Mouse (Mus musculus) midbrain, embryonic 16.5 days (tissue): Measurements from ENCODE around the gene Defb41. TPM values are rescaled to one million over a fixed set of nuclear protein-coding genes. Genes with fewer than 3 reads are reported as not detected.

Experiments used
- ATAC-seq: fragments of 200-750 bp; cut with Nextera tagmentation; 2 replicates; pipeline ENCODE4 v1.8.0; 2017; ENCODE audit warnings: moderate TSS enrichment
- H3K27ac ChIP-seq: fragments of 300-500 bp; sonication (generic); 2 replicates; pipeline ENCODE4 v1.5.1; 2014; ENCODE audit warnings: mild to moderate bottlenecking, low read length, mixed read lengths
- H3K27me3 ChIP-seq: fragments of 300-500 bp; sonication (generic); 2 replicates; pipeline ENCODE4 v1.6.1; 2014; ENCODE audit warnings: low read depth, low read length, mixed read lengths; ENCODE audit not compliant: control insufficient read depth, insufficient read depth
- H3K36me3 ChIP-seq: fragments of 300-500 bp; sonication (generic); 2 replicates; pipeline ENCODE4 v1.6.1; 2014; ENCODE audit warnings: mild to moderate bottlenecking, low read length, moderate library complexity, mixed read lengths; ENCODE audit not compliant: control insufficient read depth, insufficient read depth
- H3K4me1 ChIP-seq: fragments of 300-500 bp; sonication (generic); 2 replicates; pipeline ENCODE4 v1.6.1; 2014; ENCODE audit warnings: mild to moderate bottlenecking, low read length, mixed read lengths; ENCODE audit not compliant: control insufficient read depth, insufficient read depth
- H3K4me2 ChIP-seq: fragments of 300-500 bp; sonication (generic); 2 replicates; pipeline ENCODE4 v1.6.1; 2014; ENCODE audit warnings: mild to moderate bottlenecking, low read length, mixed read lengths
- H3K4me3 ChIP-seq: fragments of 300-500 bp; sonication (generic); 2 replicates; pipeline ENCODE4 v1.5.1; 2014; ENCODE audit warnings: low read depth, mild to moderate bottlenecking, low read length, moderate library complexity, mixed read lengths
- H3K9ac ChIP-seq: fragments of 300-500 bp; sonication (generic); 2 replicates; pipeline ENCODE4 v1.6.1; 2014; ENCODE audit warnings: low read depth, low read length, mixed read lengths
- H3K9me3 ChIP-seq: fragments of 300-500 bp; sonication (generic); replicated peaks from 2 replicates; pipeline ENCODE4 v1.6.1; 2014; ENCODE audit warnings: mild to moderate bottlenecking, low read length, mixed read lengths; ENCODE audit not compliant: control insufficient read depth, poor library complexity, severe bottlenecking
- WGBS: fragments of 180-500 bp; shearing (Covaris S2); extraction: QIAGEN DNeasy Blood & Tissue Kit; methylation state at CpG from one replicate; pipeline ENCODE4 v1.1.7; 2014; 5-methylcytosine and 5-hydroxymethylcytosine counted together
- polyA plus RNA-seq: library from polyadenylated mRNA; unstranded; fragments of >200 nt; fragmentation: Nextera tagmentation; extraction: Ambion mirVana; gene quantifications from 2 replicates; pipeline ENCODE4 v1.2.1, GENCODE M21; 2015

Defb41 gene
- polyA plus RNA-seq, 1 experiment from 2014 or later, result not detected

- no peaks in the 10 kb centered on the region for H3K27me3 ChIP-seq
- no peak within 1 kb of the TSS for H3K27ac ChIP-seq
- no peaks in the 10 kb centered on the region for H3K9me3 ChIP-seq
- WGBS, result 81% methylated on average over 1 of the region's 1 CpGs
- no peak for ATAC-seq
- no peaks in the 10 kb centered on the region for H3K4me1 ChIP-seq
- no peaks in the 10 kb centered on the region for H3K36me3 ChIP-seq
- H3K4me3 ChIP-seq, result no peak within 1 kb of the TSS
- no peak within 1 kb of the TSS for H3K4me2 ChIP-seq
- H3K9ac ChIP-seq, result no peak within 1 kb of the TSS
Observed at GRCm38 (mm10) chr1:18237343-18237742, 27.6 kb downstream of the Defb41 start, which contains the start of gene Defb18. Defb18 (minus strand) TSS chr1:18237443.

GRCm38 (mm10) chr1:18223385-18223945 lies 41.5 kb downstream of the Defb41 start:
- Histone ChIP-seq H3K27ac (no peak overlapping the region), H3K9ac (no peak overlapping the region), H3K4me2 (no peak overlapping the region), H3K4me3 (no peak overlapping the region), H3K27me3 (no peaks in the 10 kb centered on the region), H3K4me1 (no peaks in the 10 kb centered on the region), H3K9me3 (no peaks in the 10 kb centered on the region), H3K36me3 (no peaks in the 10 kb centered on the region)
- 55% methylated on average over 3 of the region's 3 CpGs for WGBS
- ATAC-seq, result no peak

Other genes starting within 250 kb of the Defb41 start
- not detected in 2 replicates for gene Crisp4, start 119.2 kb downstream of the Defb41 start, polyA plus RNA-seq
- gene Defb18, start 27.7 kb downstream of the Defb41 start, polyA plus RNA-seq, result not detected in 2 replicates